Mouse (Mus musculus): Measurements from ENCODE around the gene Gm45140.
"Not testable (repeated sequence)": the region's sequence is repeated elsewhere in the genome, so short reads cannot be mapped to it uniquely, and the experiment has no call there.

Gm45140 gene

GRCm38 (mm10) chr6:87774466-87774865 is 61.1 kb downstream of the Gm45140 start:
- no peak for DNase-seq

GRCm38 (mm10) chr6:87770626-87771025 is 65.0 kb downstream of the Gm45140 start:
- no peak for DNase-seq

- DNase-seq, result not testable (repeated sequence)
Observed at GRCm38 (mm10) chr6:87764296-87764695, 71.3 kb downstream of the Gm45140 start.

- no peak for DNase-seq
Observed at GRCm38 (mm10) chr6:87763376-87764280, 72.0 kb downstream of the Gm45140 start.

GRCm38 (mm10) chr6:87762161-87762560 is 73.4 kb downstream of the Gm45140 start:
- no peak for DNase-seq

GRCm38 (mm10) chr6:87759850-87760249 is 75.7 kb downstream of the Gm45140 start:
- DNase-seq, result peak; percentile 28

GRCm38 (mm10) chr6:87759404-87759803 is 76.2 kb downstream of the Gm45140 start:
- DNase-seq, result peak; percentile 10

- DNase-seq, result no peak
Observed at GRCm38 (mm10) chr6:87756896-87757295, 78.7 kb downstream of the Gm45140 start.

GRCm38 (mm10) chr6:87755196-87755595 is 80.4 kb downstream of the Gm45140 start:
- no peak for DNase-seq

- DNase-seq, result no peak
Observed at GRCm38 (mm10) chr6:87751574-87751973, 84.0 kb downstream of the Gm45140 start.

- no peak for DNase-seq
Observed at GRCm38 (mm10) chr6:87750184-87750910, 85.2 kb downstream of the Gm45140 start.

GRCm38 (mm10) chr6:87748531-87748930 is 87.1 kb downstream of the Gm45140 start:
- no peak for DNase-seq

GRCm38 (mm10) chr6:87748078-87748477 is 87.5 kb downstream of the Gm45140 start:
- DNase-seq, result no peak

GRCm38 (mm10) chr6:87746849-87747248 is 88.7 kb downstream of the Gm45140 start:
- peak; percentile 43 for DNase-seq

- no peak for DNase-seq
Observed at GRCm38 (mm10) chr6:87746059-87746458, 89.5 kb downstream of the Gm45140 start.

GRCm38 (mm10) chr6:87745301-87745700 is 90.3 kb downstream of the Gm45140 start:
- DNase-seq, result peak; percentile 23

GRCm38 (mm10) chr6:87744632-87745031 is 91.0 kb downstream of the Gm45140 start:
- DNase-seq, result no peak

GRCm38 (mm10) chr6:87743281-87743680 is 92.3 kb downstream of the Gm45140 start:
- no peak for DNase-seq

GRCm38 (mm10) chr6:87742804-87743203 is 92.8 kb downstream of the Gm45140 start:
- DNase-seq, result no peak

- DNase-seq, result no peak
Observed at GRCm38 (mm10) chr6:87741978-87742377, 93.6 kb downstream of the Gm45140 start.

GRCm38 (mm10) chr6:87740496-87740895 is 95.1 kb downstream of the Gm45140 start:
- no peak for DNase-seq

- no peak for DNase-seq
Observed at GRCm38 (mm10) chr6:87739898-87740297, 95.7 kb downstream of the Gm45140 start.

All from kidney, adult 11 months (tissue).